Mouse (Mus musculus): ENCODE data around the gene Zfp771.

Zfp771 gene

DNA sequence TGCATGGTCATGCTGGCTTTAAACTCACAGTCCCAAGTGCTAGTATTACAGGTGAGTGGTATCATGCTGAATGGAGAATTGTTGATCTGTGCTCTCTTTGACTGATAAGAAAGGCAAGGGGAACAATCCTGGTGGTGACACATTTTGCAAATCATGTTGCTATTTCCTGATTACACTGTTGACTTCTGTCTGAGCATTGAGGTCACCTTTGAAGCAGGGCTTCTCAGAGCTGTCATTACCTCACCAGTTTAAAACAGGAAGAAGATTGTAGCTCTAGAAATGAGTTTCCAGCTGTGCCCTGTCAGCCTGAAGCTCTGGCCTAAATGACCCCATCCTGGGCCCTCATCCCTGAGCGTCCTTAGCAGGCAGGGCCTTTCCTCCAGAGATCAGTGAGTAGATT lies 43.9 kb downstream of the Zfp771 start:
- DNase-seq, result no peak

DNA sequence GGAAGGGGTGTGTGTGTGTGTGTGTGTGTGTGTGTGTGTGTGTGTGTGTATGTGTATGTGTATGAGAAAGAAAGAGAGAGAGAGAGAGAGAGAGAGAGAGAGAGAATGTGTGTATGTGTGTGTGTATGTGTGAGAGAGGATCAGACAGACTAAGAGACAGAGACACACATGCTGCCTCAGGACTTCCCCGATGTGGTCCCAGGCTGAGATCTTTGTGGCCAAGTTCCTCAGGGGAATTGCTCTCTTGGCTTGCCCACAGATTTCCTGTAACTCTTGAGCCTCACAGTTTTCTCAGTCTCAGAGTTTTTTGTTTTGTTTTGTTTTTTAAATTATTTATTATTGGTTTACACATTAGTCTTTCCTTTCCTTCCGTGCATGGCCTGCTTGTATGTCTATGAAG lies 45.2 kb downstream of the Zfp771 start:
- DNase-seq, result no peak

DNA sequence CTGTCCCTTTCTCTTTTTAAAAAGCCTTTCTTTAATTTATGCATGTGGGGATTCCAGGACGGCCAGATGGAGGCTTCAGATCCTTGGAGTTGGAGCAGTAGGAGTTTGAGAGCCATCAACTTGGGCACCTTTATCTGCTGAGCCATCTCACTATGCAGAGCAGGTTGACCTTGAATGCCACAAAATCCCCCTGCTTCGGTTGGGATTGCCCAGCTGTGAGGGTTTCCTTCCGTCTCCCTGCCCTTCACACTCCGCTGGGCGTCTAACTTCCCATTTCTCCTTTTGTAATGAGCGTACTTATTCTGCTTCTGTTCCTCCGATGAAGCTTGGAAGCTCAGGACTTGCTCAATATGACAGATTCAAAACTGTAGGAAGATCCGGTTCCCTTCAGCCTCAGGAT lies 46.1 kb downstream of the Zfp771 start:
- DNase-seq, result no peak

DNA sequence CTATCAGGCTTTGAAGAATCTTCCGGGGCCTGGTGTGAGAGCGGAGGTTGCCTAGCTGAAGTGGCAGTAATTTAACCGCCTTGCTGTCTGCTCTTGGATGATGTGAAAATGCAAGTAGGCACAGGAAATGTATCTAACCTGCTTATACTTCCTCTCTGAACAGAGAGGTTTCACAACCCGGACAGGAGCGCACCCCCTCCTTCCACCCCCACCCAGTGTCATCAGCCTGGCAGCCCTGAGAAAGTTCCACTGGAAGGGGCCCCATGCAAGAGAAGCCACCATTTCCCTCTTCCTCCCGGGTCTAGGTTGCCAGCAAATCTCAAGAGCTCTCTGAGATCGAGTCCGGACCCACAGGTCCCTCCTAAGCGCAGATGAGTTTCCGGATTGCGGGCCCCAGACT lies 52.0 kb downstream of the Zfp771 start, which contains the start of gene Itgal:
Itgal (plus strand) TSS at position 163 of the 400 bp plus-strand sequence.
- DNase-seq, result no peak

DNA sequence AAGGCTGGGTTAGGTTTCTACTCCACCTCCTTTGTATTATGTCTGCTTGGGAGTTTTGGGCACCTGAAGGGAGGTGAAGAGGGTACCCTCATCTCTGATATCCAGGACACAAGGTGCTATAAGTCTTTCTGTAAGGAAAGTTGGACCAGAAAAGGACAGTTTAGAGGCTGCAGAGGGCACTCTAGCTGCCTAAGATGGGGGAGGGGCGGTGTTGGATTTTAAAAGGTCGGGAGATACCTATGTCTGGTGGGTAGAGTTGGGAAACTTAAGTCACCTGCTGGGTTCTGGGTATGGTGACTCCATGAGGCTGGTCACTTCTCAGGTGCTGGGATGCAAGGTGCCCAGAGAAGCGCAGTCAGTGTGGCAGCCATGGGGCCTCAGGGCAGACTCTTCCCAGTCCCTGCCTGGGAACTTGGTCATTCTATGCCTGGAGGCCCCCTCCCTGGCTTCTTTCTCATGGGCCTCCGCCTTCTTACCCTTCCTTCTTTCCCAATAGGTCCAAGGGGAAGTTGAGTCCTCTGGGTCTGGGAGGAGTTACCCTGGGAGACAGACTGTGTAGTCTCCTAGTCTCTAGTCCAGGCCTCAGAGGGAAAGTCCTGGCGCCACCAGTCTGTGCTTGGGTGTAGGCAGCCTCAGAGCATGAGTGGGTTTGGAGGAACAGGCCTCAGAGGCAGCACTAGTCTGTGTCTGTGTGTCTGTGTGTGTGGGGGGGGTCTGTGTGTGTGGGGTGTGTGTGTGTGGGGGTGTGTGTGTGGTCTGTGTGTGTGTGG lies 52.9 kb downstream of the Zfp771 start:
- DNase-seq, result no peak

DNA sequence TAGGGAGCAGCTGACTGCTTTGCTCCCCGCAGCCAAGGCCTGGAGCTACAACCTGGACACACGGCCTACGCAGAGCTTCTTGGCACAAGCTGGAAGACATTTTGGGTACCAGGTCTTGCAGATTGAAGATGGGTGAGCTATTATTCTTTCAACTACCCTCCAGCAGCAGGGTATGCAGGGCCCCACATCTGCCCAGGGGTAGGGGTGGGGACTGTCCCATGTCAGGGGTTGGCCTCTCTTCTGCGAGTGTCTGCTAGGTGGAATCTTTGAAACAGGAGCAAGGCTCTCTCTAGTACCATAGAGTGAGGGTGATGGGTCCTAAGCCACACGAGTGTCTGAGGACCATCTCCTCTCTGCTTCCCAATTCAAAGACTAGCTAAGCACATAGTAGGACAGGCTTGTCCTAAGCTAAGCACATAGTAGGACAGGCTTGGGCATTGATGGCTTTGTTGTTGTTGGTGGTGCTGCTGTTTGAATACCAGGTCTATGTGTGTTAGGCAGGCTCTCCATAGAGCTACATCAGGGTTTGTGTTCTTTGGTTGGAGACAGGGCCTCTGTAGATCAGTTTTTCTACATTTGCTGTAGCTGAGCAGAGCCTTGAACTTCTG lies 53.6 kb downstream of the Zfp771 start:
- DNase-seq, result no peak

All from cerebellum, adult 11 months (tissue).